Mouse (Mus musculus) G1E (cell line): ENCODE data around the gene Zpbp.

Experiments used
- CTCF ChIP-seq: IDR thresholded peaks from 2 replicates; pipeline ENCODE4 v1.5.1; 2012; ENCODE audit warnings: low read depth, low read length, inconsistent platforms, mixed read lengths
- GATA1 ChIP-seq: IDR thresholded peaks from 2 replicates; pipeline ENCODE4 v1.6.1; 2012; ENCODE audit warnings: borderline replicate concordance, low read length, inconsistent platforms, mixed read lengths
- GATA2 ChIP-seq: IDR thresholded peaks from 2 replicates; pipeline ENCODE4 v1.6.1; 2012; ENCODE audit warnings: low read depth, low read length, inconsistent platforms, borderline replicate concordance
- TAL1 ChIP-seq: conservative IDR thresholded peaks from 2 replicates; pipeline ENCODE4 v1.6.1; 2012; ENCODE audit warnings: low read depth, low read length, inconsistent platforms, mixed read lengths

DNA sequence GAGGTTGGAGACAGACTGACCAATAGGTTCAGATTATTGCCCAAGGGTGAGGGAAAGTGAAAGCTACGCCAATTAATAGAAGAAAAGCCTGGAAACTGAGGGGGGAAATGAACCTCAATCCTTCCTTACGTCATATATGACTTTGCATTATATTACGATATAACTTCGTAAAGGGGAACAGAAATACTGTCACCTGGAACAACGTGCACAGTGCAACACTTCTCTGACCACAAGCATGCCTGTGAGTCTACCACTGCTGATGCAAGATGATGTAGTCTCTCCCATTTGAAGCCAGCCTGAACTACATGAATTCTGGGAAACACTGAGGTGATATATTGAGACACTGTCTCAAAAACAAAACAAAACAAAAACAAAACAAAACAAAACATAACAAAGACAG, 90.9 kb downstream of the Zpbp start:
- TF ChIP-seq CTCF (no peak), GATA1 (no peak), TAL1 (no peak), GATA2 (no peak)
